Mouse (Mus musculus) adrenal gland, adult 8-10 months (tissue): ENCODE data around the gene Scrn2. TPM values are rescaled to one million over a fixed set of nuclear protein-coding genes. Genes with fewer than 3 reads are reported as not detected.
A peak's percentile ranks its signal among the peaks of the same experiment; 100 is the strongest.

Source experiments
- DNase-seq: peaks from one replicate; pipeline ENCODE4 v3.0.0; 2022
- total RNA-seq, 4 experiments: library from RNA; stranded (reverse); gene quantifications; 2 replicates each; pipeline ENCODE4 v1.2.4; 2022

Scrn2 gene
- total RNA-seq, result 10 to 100 TPM; 19.4 to 40.6 (median 31.8) TPM

GRCm38 (mm10) chr11:97029686-97030417 lies at the start of gene Scrn2:
Scrn2 (plus strand) TSS chr11:97029938.
- DNase-seq, result peak; percentile 68

GRCm38 (mm10) chr11:96980021-96980420 lies 49.7 kb upstream of the Scrn2 start:
- no peak for DNase-seq

- no peak for DNase-seq
Observed at GRCm38 (mm10) chr11:96981461-96981860, 48.3 kb upstream of the Scrn2 start.

- peak; percentile 67 for DNase-seq
Observed at GRCm38 (mm10) chr11:96982355-96982754, 47.4 kb upstream of the Scrn2 start.

GRCm38 (mm10) chr11:96982859-96983258 lies 46.9 kb upstream of the Scrn2 start, which contains the start of gene Sp2:
Sp2 (minus strand) TSS chr11:96982959.
- DNase-seq, result no peak

GRCm38 (mm10) chr11:96984903-96985302 lies 44.8 kb upstream of the Scrn2 start:
- no peak for DNase-seq

GRCm38 (mm10) chr11:96986463-96986862 lies 43.3 kb upstream of the Scrn2 start:
- DNase-seq, result no peak

GRCm38 (mm10) chr11:96987873-96988655 lies 41.7 kb upstream of the Scrn2 start:
- no peak for DNase-seq

- no peak for DNase-seq
Observed at GRCm38 (mm10) chr11:96991501-96991900, 38.2 kb upstream of the Scrn2 start.

- no peak for DNase-seq
Observed at GRCm38 (mm10) chr11:96992722-96993311, 36.9 kb upstream of the Scrn2 start.

- DNase-seq, result no peak
Observed at GRCm38 (mm10) chr11:96995031-96995430, 34.7 kb upstream of the Scrn2 start.

GRCm38 (mm10) chr11:96995836-96996772 lies 33.6 kb upstream of the Scrn2 start:
- DNase-seq, result no peak

- DNase-seq, result no peak
Observed at GRCm38 (mm10) chr11:96996773-96997379, 32.9 kb upstream of the Scrn2 start.

GRCm38 (mm10) chr11:96997380-96997956 lies 32.3 kb upstream of the Scrn2 start:
- no peak for DNase-seq

GRCm38 (mm10) chr11:97003170-97003569 lies 26.6 kb upstream of the Scrn2 start:
- no peak for DNase-seq

- no peak for DNase-seq
Observed at GRCm38 (mm10) chr11:97007093-97007794, 22.5 kb upstream of the Scrn2 start.

- DNase-seq, result no peak
Observed at GRCm38 (mm10) chr11:97009198-97009790, 20.4 kb upstream of the Scrn2 start.

- no peak for DNase-seq
Observed at GRCm38 (mm10) chr11:97013121-97013670, 16.5 kb upstream of the Scrn2 start, which contains the start of gene Sp6. Sp6 (plus strand) TSS chr11:97013394.

- DNase-seq, result no peak
Observed at GRCm38 (mm10) chr11:97017696-97018582, 11.8 kb upstream of the Scrn2 start.
